Mouse (Mus musculus): ENCODE results near the gene Olfr132. TPM values are rescaled to one million over a fixed set of nuclear protein-coding genes. Genes with fewer than 3 reads are reported as not detected.
"Not testable (repeated sequence)": the region's sequence is repeated elsewhere in the genome, so short reads cannot be mapped to it uniquely, and the experiment has no call there.

The Olfr132 gene
- polyA plus RNA-seq (2014; fragmentation: Nextera tagmentation; extraction: Ambion mirVana): not detected in 2 replicates

DNA sequence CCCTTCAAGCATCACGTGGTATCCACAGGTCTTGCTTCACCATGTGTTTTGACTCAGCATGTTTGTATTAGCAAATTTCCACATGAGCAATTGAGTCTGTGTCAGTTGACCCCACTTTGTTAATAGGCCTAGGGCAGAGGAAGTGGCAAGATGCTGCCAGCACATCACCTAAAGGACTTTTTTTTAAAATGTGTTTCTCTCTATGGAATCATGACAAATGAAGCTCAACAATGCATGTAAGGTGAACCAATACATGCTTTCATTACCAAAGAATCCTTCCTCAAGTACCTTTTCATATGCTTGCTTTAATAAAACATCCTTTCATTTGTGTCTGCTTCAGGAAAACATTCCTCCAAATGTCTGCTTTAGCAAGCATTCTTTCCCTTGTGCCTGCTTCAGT, at the start of gene Olfr132:
Gene Olfr132, minus strand, starts transcription at position 101 of the 400 bp plus-strand sequence.
- ATAC-seq (ENCODE audit: low FRiP score) (no peak), DNase-seq (ENCODE audit: low spot score) (no peak)
- Histone ChIP-seq H3K4me2 (replicated peaks; ENCODE audit: low read depth, low read length) (no peak within 1 kb of the TSS), H3K4me3 (ENCODE audit: low read depth, low read length) (no peak within 1 kb of the TSS), H3K36me3 (ENCODE audit: control insufficient read depth, insufficient read depth, low read length) (no peaks in the 10 kb centered on the region), H3K27ac (ENCODE audit: low read depth, low read length) (no peak within 1 kb of the TSS), H3K9me3 (ENCODE audit: control insufficient read depth, low read length) (no peaks in the 10 kb centered on the region), H3K4me1 (replicated peaks; ENCODE audit: control insufficient read depth, insufficient read depth, low read length) (no peaks in the 10 kb centered on the region), H3K9ac (ENCODE audit: low read depth, low read length) (no peak within 1 kb of the TSS), H3K27me3 (ENCODE audit: control insufficient read depth, insufficient read depth, low read length) (no peaks in the 10 kb centered on the region)
- 71% methylated on average over 1 of the region's 1 CpGs for WGBS

DNA sequence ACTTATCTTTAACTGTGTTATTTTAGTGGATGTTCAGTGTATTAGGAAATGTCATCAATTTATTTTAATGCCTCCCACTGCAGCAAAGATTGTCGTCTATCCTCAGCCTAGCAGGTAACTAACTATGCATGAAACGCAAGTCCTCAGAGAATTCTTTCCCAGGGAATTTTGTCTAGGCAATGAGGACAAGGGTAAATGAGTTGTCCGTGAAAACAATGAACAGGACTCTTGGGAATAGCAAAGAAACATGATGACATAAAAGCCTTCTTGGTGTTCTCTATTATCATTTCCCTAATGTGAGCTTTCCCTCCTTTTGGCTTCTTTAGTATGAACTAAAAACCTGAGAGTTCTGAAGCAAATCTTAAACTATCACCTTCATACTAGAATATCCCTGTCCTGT, 36.8 kb upstream of the Olfr132 start, which contains the start of gene Olfr134:
Gene Olfr134, plus strand, starts transcription at position 301 of the 400 bp plus-strand sequence.
- whole genome bisulfite sequencing: 69% methylated on average over 3 of the region's 3 CpGs
- H3K27me3 ChIP-seq (ENCODE audit: control insufficient read depth, insufficient read depth, low read length): no peaks in the 10 kb centered on the region
- no peak within 1 kb of the TSS for H3K9ac ChIP-seq (ENCODE audit: low read depth, low read length)
- H3K4me1 ChIP-seq (replicated peaks; ENCODE audit: control insufficient read depth, insufficient read depth, low read length): no peaks in the 10 kb centered on the region
- no peak within 1 kb of the TSS for H3K4me2 ChIP-seq (replicated peaks; ENCODE audit: low read depth, low read length)
- no peaks in the 10 kb centered on the region for H3K9me3 ChIP-seq (ENCODE audit: control insufficient read depth, low read length)
- no peak within 1 kb of the TSS for H3K4me3 ChIP-seq (ENCODE audit: low read depth, low read length)
- DNase-seq (ENCODE audit: low spot score) (no peak), ATAC-seq (ENCODE audit: low FRiP score) (no peak)
- H3K36me3 ChIP-seq (ENCODE audit: control insufficient read depth, insufficient read depth, low read length): no peaks in the 10 kb centered on the region
- H3K27ac ChIP-seq (ENCODE audit: low read depth, low read length): no peak within 1 kb of the TSS

DNA sequence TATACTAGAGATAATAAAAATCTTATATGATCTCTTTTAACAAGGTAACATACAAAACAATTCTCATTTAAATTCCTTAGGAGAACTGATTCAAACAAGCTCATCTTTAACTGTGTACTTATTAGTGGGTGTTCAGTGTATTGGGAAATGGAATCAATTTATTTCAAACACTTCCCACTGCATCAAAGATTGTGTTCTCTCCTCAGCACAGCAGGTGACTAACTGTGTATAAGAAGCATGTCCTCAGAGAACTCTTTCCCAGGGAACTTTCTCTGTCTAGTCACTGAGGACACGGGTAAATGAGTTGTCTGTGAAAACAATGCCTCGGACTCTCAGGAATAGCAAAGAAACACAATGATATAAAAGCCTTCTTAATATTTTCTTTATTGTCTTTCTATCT, 10.7 kb upstream of the Olfr132 start, which contains the start of gene Olfr133:
Gene Olfr133, plus strand, starts transcription at position 301 of the 400 bp plus-strand sequence.
- ATAC-seq (ENCODE audit: low FRiP score): no peak

DNA sequence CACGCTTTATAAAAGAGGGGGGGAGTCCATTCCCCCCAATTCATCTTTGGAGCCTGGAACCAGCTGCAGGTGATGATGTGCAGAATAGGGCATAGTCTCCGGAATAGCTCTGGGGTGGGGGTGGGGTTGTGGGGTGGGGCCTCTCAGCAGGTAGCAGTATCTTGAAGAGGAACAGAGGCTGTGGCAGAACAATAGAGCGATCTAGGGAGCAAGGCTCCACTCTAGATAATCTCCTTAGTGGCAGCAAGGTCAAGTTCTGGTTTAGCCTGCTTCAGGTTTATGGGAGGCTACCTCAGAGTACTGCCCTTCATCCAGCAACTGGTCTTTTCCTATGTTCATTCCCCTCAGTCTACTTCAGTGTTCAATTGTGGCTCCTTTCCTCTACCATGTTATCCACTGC, 9.0 kb downstream of the Olfr132 start:
- H3K36me3 ChIP-seq (ENCODE audit: control insufficient read depth, insufficient read depth, low read length); H3K4me1 ChIP-seq (replicated peaks; ENCODE audit: control insufficient read depth, insufficient read depth, low read length); H3K27me3 ChIP-seq (ENCODE audit: control insufficient read depth, insufficient read depth, low read length); H3K27ac ChIP-seq (ENCODE audit: low read depth, low read length); DNase-seq (ENCODE audit: low spot score); H3K4me2 ChIP-seq (replicated peaks; ENCODE audit: low read depth, low read length); ATAC-seq (ENCODE audit: low FRiP score); H3K9ac ChIP-seq (ENCODE audit: low read depth, low read length); H3K9me3 ChIP-seq (ENCODE audit: control insufficient read depth, low read length); H3K4me3 ChIP-seq (ENCODE audit: low read depth, low read length): not testable (repeated sequence)
- 68% methylated on average over 3 of the region's 3 CpGs for WGBS

More for the DNA sequence above, 10.7 kb upstream of the Olfr132 start, which contains the start of gene Olfr133:
- H3K9me3 ChIP-seq (ENCODE audit: control insufficient read depth, low read length): no peaks in the 10 kb centered on the region
- H3K4me2 ChIP-seq (replicated peaks; ENCODE audit: low read depth, low read length): no peak within 1 kb of the TSS
- WGBS: 61% methylated on average over 2 of the region's 2 CpGs
- no peaks in the 10 kb centered on the region for H3K36me3 ChIP-seq (ENCODE audit: control insufficient read depth, insufficient read depth, low read length)
- DNase-seq (ENCODE audit: low spot score): no peak
- H3K4me3 ChIP-seq (ENCODE audit: low read depth, low read length): no peak within 1 kb of the TSS
- H3K9ac ChIP-seq (ENCODE audit: low read depth, low read length): no peak within 1 kb of the TSS
- no peak within 1 kb of the TSS for H3K27ac ChIP-seq (ENCODE audit: low read depth, low read length)
- H3K27me3 ChIP-seq (ENCODE audit: control insufficient read depth, insufficient read depth, low read length): no peaks in the 10 kb centered on the region
- no peaks in the 10 kb centered on the region for H3K4me1 ChIP-seq (replicated peaks; ENCODE audit: control insufficient read depth, insufficient read depth, low read length)

DNA sequence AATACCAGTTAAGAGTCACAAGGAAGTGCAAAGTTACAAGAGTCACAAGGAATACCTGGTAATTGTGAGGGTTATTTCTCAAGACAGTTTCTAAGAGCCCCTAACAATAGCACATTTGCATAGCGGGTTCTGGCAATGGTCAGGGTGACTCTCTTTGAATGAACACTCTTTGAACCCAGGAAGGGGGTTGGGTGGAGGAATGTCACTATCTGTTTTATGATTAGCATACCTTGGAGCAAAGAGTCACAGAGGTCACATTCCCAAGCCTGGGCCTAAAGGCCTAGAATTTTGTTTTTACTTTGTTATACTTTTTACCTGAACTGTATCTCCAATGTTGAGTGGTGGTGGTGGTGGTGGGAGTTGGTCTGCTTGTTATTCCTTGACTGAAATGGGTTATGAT, 10.1 kb downstream of the Olfr132 start:
- not testable (repeated sequence) for DNase-seq (ENCODE audit: low spot score); H3K4me1 ChIP-seq (replicated peaks; ENCODE audit: control insufficient read depth, insufficient read depth, low read length); H3K27ac ChIP-seq (ENCODE audit: low read depth, low read length); H3K4me2 ChIP-seq (replicated peaks; ENCODE audit: low read depth, low read length); ATAC-seq (ENCODE audit: low FRiP score); H3K4me3 ChIP-seq (ENCODE audit: low read depth, low read length); H3K9ac ChIP-seq (ENCODE audit: low read depth, low read length); H3K36me3 ChIP-seq (ENCODE audit: control insufficient read depth, insufficient read depth, low read length); H3K9me3 ChIP-seq (ENCODE audit: control insufficient read depth, low read length); H3K27me3 ChIP-seq (ENCODE audit: control insufficient read depth, insufficient read depth, low read length)
- WGBS: 92% methylated on average over 1 of the region's 1 CpGs

DNA sequence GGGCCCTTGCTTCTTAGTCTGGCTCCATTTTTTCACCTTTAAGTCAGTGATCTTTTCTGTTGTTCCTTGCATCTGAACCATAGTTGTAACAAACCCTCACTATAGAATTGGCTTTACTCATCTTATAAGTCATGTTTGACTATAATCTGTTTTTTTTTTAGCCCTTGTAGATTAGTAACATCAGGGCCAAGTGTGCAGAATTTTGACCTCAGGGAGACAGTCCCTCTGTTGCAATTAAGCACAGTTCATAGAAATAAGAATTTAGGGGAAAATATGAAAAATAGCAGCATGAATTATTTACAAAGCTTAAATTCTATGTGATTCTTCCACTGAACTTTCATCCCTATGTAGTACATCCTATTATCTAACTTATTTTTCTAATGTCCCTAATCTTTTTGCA, 45.7 kb downstream of the Olfr132 start, which contains the start of gene Olfr131:
Gene Olfr131, minus strand, starts transcription at position 101 of the 400 bp plus-strand sequence.
- no peak for ATAC-seq (ENCODE audit: low FRiP score)
- H3K36me3 ChIP-seq (ENCODE audit: control insufficient read depth, insufficient read depth, low read length): no peaks in the 10 kb centered on the region

DNA sequence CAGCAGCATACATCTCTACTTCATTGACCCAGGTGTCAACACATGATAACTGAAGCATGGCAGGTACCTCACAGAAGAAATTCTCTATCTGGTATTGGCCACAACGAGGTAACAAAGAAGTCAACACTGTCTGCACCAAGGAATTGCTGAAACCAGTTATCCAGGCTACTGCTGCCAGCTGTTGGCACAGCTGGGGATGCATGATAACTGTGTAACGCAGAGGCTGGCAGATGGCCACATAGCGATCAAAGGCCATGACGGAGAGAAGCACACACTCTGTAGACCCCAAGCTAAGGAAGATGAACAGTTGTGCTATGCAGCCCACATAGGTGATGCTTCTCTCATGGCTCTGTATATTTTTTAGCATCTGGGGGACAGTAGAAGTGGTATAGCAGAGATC, 52.0 kb downstream of the Olfr132 start:
- DNase-seq (ENCODE audit: low spot score) (no peak), ATAC-seq (ENCODE audit: low FRiP score) (no peak)
- 91% methylated on average over 4 of the region's 4 CpGs for WGBS
- Histone ChIP-seq H3K4me2 (replicated peaks; ENCODE audit: low read depth, low read length) (no peak overlapping the region), H3K9me3 (ENCODE audit: control insufficient read depth, low read length) (no peaks in the 10 kb centered on the region), H3K4me1 (replicated peaks; ENCODE audit: control insufficient read depth, insufficient read depth, low read length) (no peaks in the 10 kb centered on the region), H3K36me3 (ENCODE audit: control insufficient read depth, insufficient read depth, low read length) (no peaks in the 10 kb centered on the region), H3K27ac (ENCODE audit: low read depth, low read length) (no peak overlapping the region), H3K27me3 (ENCODE audit: control insufficient read depth, insufficient read depth, low read length) (no peaks in the 10 kb centered on the region), H3K9ac (ENCODE audit: low read depth, low read length) (no peak overlapping the region), H3K4me3 (ENCODE audit: low read depth, low read length) (no peak overlapping the region)

More for the DNA sequence above, 45.7 kb downstream of the Olfr132 start, which contains the start of gene Olfr131:
- Histone ChIP-seq H3K4me3 (ENCODE audit: low read depth, low read length) (no peak within 1 kb of the TSS), H3K4me1 (replicated peaks; ENCODE audit: control insufficient read depth, insufficient read depth, low read length) (no peaks in the 10 kb centered on the region), H3K4me2 (replicated peaks; ENCODE audit: low read depth, low read length) (no peak within 1 kb of the TSS), H3K9me3 (ENCODE audit: control insufficient read depth, low read length) (no peaks in the 10 kb centered on the region), H3K27me3 (ENCODE audit: control insufficient read depth, insufficient read depth, low read length) (no peaks in the 10 kb centered on the region), H3K27ac (ENCODE audit: low read depth, low read length) (no peak within 1 kb of the TSS), H3K9ac (ENCODE audit: low read depth, low read length) (no peak within 1 kb of the TSS)
- no peak for DNase-seq (ENCODE audit: low spot score)

Other genes starting within 250 kb of the Olfr132 start
- not detected in 2 replicates for gene Olfr127, start 234.1 kb downstream of the Olfr132 start, polyA plus RNA-seq (2014; fragmentation: Nextera tagmentation; extraction: Ambion mirVana)
- not detected in 2 replicates for gene Olfr128, start 214.0 kb downstream of the Olfr132 start, polyA plus RNA-seq (2014; fragmentation: Nextera tagmentation; extraction: Ambion mirVana)
- not detected in 2 replicates for gene Olfr761, start 181.4 kb downstream of the Olfr132 start, polyA plus RNA-seq (2014; fragmentation: Nextera tagmentation; extraction: Ambion mirVana)
- not detected in 2 replicates for gene Olfr129, start 74.4 kb downstream of the Olfr132 start, polyA plus RNA-seq (2014; fragmentation: Nextera tagmentation; extraction: Ambion mirVana)
- gene Olfr130, start 70.6 kb downstream of the Olfr132 start, polyA plus RNA-seq (2014; fragmentation: Nextera tagmentation; extraction: Ambion mirVana): not detected in 2 replicates
- gene Olfr131, start 45.8 kb downstream of the Olfr132 start, polyA plus RNA-seq (2014; fragmentation: Nextera tagmentation; extraction: Ambion mirVana): not detected in 2 replicates
- not detected in 2 replicates for gene Olfr133, start 10.8 kb upstream of the Olfr132 start, polyA plus RNA-seq (2014; fragmentation: Nextera tagmentation; extraction: Ambion mirVana)
- not detected in 2 replicates for gene Olfr134, start 36.9 kb upstream of the Olfr132 start, polyA plus RNA-seq (2014; fragmentation: Nextera tagmentation; extraction: Ambion mirVana)
- not detected in 2 replicates for gene Olfr135, start 69.8 kb upstream of the Olfr132 start, polyA plus RNA-seq (2014; fragmentation: Nextera tagmentation; extraction: Ambion mirVana)
- gene Olfr138, start 126.5 kb upstream of the Olfr132 start, polyA plus RNA-seq (2014; fragmentation: Nextera tagmentation; extraction: Ambion mirVana): not detected in 2 replicates
- not detected in 2 replicates for gene Olfr137, start 173.0 kb upstream of the Olfr132 start, polyA plus RNA-seq (2014; fragmentation: Nextera tagmentation; extraction: Ambion mirVana)
- not detected in 2 replicates for gene Olfr136, start 195.3 kb upstream of the Olfr132 start, polyA plus RNA-seq (2014; fragmentation: Nextera tagmentation; extraction: Ambion mirVana)

Data from hindbrain, embryonic 11.5 days (tissue).